Mouse (Mus musculus) forebrain, embryonic 12.5 days (tissue): ENCODE results near the gene Rsc1a1. TPM values are rescaled to one million over a fixed set of nuclear protein-coding genes. Genes with fewer than 3 reads are reported as not detected.
A peak's percentile ranks its signal among the peaks of the same experiment; 100 is the strongest.

ENCODE experiments used
- ATAC-seq: fragments of 200-750 bp; cut with Nextera tagmentation; 2 replicates; pipeline ENCODE4 v1.8.0; 2017; ENCODE audit warnings: moderate TSS enrichment; ENCODE audit not compliant: low FRiP score
- H3K27ac ChIP-seq: fragments of 300-500 bp; sonication (generic); 2 replicates; pipeline ENCODE4 v1.5.1; 2016; ENCODE audit warnings: mild to moderate bottlenecking
- H3K27me3 ChIP-seq: fragments of 300-500 bp; sonication (generic); 2 replicates; pipeline ENCODE4 v1.6.1; 2016; ENCODE audit warnings: mild to moderate bottlenecking
- H3K36me3 ChIP-seq: fragments of 300-500 bp; sonication (generic); replicated peaks from 2 replicates; pipeline ENCODE4 v1.6.1; 2016; ENCODE audit warnings: mild to moderate bottlenecking
- H3K4me1 ChIP-seq: fragments of 300-500 bp; sonication (generic); 2 replicates; pipeline ENCODE4 v1.6.1; 2016
- H3K4me2 ChIP-seq: fragments of 300-500 bp; sonication (generic); 2 replicates; pipeline ENCODE4 v1.6.1; 2016; ENCODE audit warnings: mild to moderate bottlenecking, moderate library complexity
- H3K4me3 ChIP-seq: fragments of 300-500 bp; sonication (generic); replicated peaks from 2 replicates; pipeline ENCODE4 v1.5.1; 2016; ENCODE audit warnings: mild to moderate bottlenecking
- H3K9ac ChIP-seq: fragments of 300-500 bp; sonication (generic); 2 replicates; pipeline ENCODE4 v1.6.1; 2016; ENCODE audit warnings: mild to moderate bottlenecking
- H3K9me3 ChIP-seq: fragments of 300-500 bp; sonication (generic); 2 replicates; pipeline ENCODE4 v1.6.1; 2016
- WGBS: fragments of 180-500 bp; shearing (Covaris S2); methylation state at CpG from one replicate; pipeline ENCODE4 v1.1.7; 2016; 5-methylcytosine and 5-hydroxymethylcytosine counted together
- polyA plus RNA-seq: library from polyadenylated mRNA; unstranded; fragments of >200 nt; fragmentation: Nextera tagmentation; extraction: Ambion mirVana; gene quantifications from 2 replicates; pipeline ENCODE4 v1.2.1, GENCODE M21; 2016

Rsc1a1 gene
- polyA plus RNA-seq, 1 experiment from 2014 or later, result 1.0 TPM

DNA sequence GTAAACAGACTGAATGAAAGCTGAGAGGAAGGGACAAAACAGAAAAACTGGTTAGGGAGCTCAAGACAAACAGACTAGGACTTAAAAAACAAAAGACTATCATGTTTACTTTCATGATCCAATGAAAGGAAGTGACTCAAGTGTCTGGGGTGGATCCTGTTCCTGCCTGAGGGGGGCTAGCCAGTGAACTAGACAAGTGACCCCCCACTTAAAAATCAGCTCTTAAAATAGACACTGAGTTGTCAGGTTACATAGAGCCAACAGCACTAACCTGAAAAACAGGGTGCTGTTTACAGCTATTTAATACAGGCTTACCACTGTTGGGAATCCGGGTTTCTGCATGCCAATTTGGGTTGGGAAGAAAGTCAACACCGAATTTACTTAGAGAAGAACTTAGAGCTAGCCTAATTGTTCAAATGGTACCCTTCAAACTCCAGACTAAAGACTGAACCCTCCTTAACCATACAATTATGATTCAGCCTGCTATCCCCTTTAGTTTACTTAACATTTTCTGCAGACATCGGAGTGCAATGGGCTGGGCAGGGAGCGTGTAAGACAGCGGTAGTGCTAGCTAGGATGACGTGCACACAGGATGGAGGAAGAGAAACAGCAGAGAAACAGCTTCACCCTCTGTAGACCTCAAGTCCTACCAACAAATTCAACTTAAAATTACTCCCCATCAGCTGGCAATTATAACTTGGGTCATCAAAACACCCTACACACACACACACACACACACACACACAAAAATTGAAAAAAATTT, 35.5 kb upstream of the Rsc1a1 start:
- peak overlapping the region; percentile 13; the same call in 1 of the 2 replicates for H3K4me2 ChIP-seq
- peaks cover 28% of the 10 kb centered on the region for H3K4me1 ChIP-seq
- H3K4me3 ChIP-seq, result no peak overlapping the region
- ATAC-seq, result no peak
- no peaks in the 10 kb centered on the region for H3K9me3 ChIP-seq
- no peak overlapping the region for H3K27ac ChIP-seq
- no peak overlapping the region for H3K9ac ChIP-seq
- WGBS, result 88% methylated on average over 6 of the region's 6 CpGs
- H3K27me3 ChIP-seq, result 0 out of 2 replicates have a peak, but pooled peaks cover 11% of the 10 kb centered on the region
- peaks cover 18% of the 10 kb centered on the region; the same call in 1 of the 2 replicates for H3K36me3 ChIP-seq

DNA sequence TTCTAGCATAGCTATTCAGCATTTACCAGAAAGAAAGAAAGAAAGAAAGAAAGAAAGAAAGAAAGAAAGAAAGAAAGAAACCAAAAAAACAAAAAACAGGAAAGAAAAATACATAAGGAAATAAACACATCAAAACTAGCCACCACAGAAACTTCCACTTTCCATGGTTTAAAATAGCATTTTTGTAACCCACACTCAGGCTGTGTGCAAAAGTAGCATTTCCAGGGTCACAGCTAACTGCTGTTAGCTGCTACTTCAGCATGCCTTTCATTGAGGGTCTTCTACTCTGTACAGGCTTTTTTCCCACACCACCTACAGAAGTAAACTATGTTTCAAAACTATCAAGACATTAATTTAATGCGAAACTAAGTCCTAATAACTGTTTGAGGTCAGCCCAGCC, 33.9 kb upstream of the Rsc1a1 start:
- Histone ChIP-seq H3K27ac (no peak overlapping the region), H3K9me3 (no peaks in the 10 kb centered on the region), H3K27me3 (no peaks in the 10 kb centered on the region), H3K4me2 (no peak overlapping the region), H3K4me3 (no peak overlapping the region), H3K36me3 (peaks cover 18% of the 10 kb centered on the region; the same call in 1 of the 2 replicates), H3K9ac (no peak overlapping the region), H3K4me1 (peaks cover 28% of the 10 kb centered on the region)
- 87% methylated on average over 1 of the region's 1 CpGs for WGBS
- ATAC-seq, result no peak

DNA sequence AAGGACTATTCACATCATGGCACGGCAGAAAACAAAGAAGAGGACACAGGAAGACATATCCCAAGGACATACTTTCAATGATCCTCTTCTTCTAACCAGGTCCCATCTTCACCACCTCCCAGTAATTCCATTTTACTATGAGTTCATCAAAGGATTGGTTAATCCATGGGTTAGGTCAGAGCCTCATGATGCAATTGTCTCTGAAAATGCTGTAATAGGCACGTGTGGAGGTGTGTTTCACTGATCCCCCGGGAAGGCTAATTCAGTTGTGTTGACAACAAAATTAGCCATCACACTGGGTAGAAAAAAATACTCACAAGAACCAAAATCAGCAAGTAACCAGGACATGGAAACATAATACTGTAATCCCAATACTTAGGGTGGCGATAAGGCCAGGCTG, 32.2 kb upstream of the Rsc1a1 start:
- no peak for ATAC-seq
- Histone ChIP-seq H3K4me3 (no peak overlapping the region), H3K36me3 (peaks cover 26% of the 10 kb centered on the region), H3K27ac (no peak overlapping the region), H3K4me1 (peaks cover 19% of the 10 kb centered on the region), H3K9ac (no peak overlapping the region), H3K4me2 (no peak overlapping the region), H3K9me3 (no peaks in the 10 kb centered on the region), H3K27me3 (no peaks in the 10 kb centered on the region)
- 86% methylated on average over 4 of the region's 4 CpGs for WGBS

DNA sequence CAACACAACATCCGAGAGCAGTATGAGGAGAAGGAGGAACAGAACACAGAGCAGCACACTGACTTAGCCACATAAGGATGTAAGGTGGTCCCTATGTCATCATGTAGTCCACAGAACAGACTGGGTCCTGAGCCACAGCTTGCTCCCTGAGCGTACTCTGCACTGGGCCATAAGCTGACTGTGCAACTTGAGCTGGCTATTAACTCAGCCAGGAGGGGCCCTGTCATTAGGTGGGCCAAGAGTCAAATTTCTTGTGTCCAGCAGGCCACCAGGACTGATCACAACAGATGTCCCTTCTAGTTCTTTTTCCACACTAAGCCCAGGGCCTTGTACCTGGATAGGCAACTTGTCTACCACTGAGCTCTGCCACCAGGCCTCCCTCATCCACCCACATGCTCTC, 29.6 kb upstream of the Rsc1a1 start:
- Histone ChIP-seq H3K27me3 (no peaks in the 10 kb centered on the region), H3K9ac (no peak overlapping the region), H3K9me3 (no peaks in the 10 kb centered on the region), H3K4me3 (no peak overlapping the region), H3K27ac (no peak overlapping the region), H3K36me3 (peaks cover 43% of the 10 kb centered on the region), H3K4me2 (no peak overlapping the region), H3K4me1 (no peaks in the 10 kb centered on the region)
- no peak for ATAC-seq
- WGBS, result 78% methylated on average over 2 of the region's 2 CpGs

DNA sequence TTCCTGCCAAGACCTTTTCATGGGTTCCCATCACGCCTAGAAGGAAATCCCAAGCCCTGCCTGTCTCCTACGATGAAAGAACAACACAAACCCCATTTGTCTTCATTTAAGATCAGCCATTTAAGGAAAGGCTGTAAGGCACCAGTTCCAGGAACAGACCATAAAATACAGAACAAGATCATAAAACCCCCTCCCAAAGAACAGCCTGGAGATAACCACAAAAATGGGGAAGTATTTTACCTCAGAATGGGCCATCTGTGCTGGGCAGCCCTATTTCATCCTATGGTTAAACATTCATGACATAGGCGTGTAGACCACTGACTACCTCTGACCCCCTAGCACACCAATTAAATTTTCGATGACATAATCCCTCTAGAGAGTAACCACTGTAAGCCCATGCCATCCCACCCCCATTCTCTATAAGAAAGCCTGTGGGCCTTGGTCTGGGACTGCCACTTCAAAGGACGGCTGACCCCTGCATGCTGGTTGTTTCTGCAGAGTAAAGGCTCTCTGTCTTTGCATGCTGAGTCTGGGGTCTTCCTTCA, 28.3 kb upstream of the Rsc1a1 start:
- Histone ChIP-seq H3K4me2 (no peak overlapping the region), H3K4me3 (no peak overlapping the region), H3K27me3 (no peaks in the 10 kb centered on the region), H3K4me1 (no peaks in the 10 kb centered on the region), H3K9me3 (no peaks in the 10 kb centered on the region), H3K27ac (no peak overlapping the region), H3K36me3 (peaks cover 54% of the 10 kb centered on the region), H3K9ac (no peak overlapping the region)
- ATAC-seq, result no peak
- WGBS, result 90% methylated on average over 5 of the region's 5 CpGs

DNA sequence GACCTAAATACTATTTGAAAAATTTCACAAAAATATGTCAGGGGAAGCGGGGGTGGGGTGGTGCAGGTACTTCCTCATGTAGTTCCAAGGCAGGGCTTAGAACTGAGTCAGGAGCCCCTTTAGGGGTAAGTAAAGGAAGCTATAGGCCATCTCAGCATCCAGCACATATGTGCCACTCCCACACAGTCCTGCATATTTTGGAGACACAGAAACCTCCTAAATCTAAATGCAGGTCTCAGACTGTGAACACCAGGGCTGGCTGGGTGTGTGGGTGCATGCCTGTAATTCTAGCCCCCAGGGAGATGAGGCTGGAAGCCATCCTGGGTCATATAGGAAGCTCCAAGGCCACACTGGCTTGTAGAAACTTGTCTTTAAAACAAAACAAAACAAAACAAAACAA, 25.9 kb upstream of the Rsc1a1 start:
- ATAC-seq, result no peak
- Histone ChIP-seq H3K9ac (no peak overlapping the region), H3K4me3 (no peak overlapping the region), H3K27ac (no peak overlapping the region), H3K27me3 (no peaks in the 10 kb centered on the region), H3K4me1 (no peaks in the 10 kb centered on the region), H3K9me3 (no peaks in the 10 kb centered on the region), H3K4me2 (no peak overlapping the region), H3K36me3 (peaks cover 68% of the 10 kb centered on the region)
- 95% methylated on average over 1 of the region's 1 CpGs for WGBS

DNA sequence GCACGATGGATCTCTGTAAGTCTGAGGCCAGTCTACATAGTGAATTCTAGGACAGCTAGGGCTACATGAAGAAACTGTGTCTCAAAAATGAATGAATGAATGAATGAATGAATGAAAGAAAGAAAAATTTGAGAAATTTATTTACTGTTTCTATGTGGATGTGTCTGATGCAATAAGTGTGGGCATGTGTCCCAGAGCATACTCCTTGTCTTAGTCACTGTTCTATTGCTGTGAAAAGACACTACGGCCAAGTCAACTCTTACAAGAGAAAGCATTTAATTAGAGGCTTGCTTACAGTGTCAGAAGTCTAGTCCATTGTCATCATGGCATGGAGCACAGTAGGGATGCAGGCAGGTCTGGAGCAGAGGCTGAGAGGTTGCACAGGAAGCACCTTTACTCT, 23.6 kb upstream of the Rsc1a1 start:
- Histone ChIP-seq H3K36me3 (peaks cover 91% of the 10 kb centered on the region), H3K27me3 (no peaks in the 10 kb centered on the region), H3K4me3 (no peak overlapping the region), H3K4me1 (no peaks in the 10 kb centered on the region), H3K27ac (no peak overlapping the region), H3K9me3 (no peaks in the 10 kb centered on the region), H3K9ac (no peak overlapping the region), H3K4me2 (no peak overlapping the region)
- 92% methylated on average over 2 of the region's 2 CpGs for WGBS
- no peak for ATAC-seq

DNA sequence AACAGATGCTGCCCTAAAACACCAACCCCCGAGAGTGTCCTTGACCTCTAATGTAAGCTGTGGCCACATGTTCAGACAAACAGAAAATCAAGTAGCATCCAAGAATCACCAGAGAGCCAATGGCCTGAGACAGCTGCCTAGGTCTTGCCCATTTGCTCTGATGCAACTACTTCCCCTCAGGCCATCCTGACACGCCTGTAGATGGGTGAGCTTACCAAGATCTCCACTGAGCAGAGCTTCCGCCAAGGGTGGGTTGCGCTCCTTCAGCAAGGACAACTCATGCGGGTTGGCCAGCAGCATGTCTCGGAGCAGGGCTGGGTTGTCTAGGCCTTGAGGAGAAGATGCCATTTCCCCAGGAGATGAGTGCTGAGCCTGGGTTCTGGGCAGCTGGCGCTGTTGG, 22.6 kb upstream of the Rsc1a1 start:
- no peaks in the 10 kb centered on the region for H3K4me1 ChIP-seq
- H3K9ac ChIP-seq, result no peak overlapping the region
- no peaks in the 10 kb centered on the region for H3K27me3 ChIP-seq
- H3K27ac ChIP-seq, result no peak overlapping the region
- peaks cover 96% of the 10 kb centered on the region for H3K36me3 ChIP-seq
- H3K4me3 ChIP-seq, result no peak overlapping the region
- no peaks in the 10 kb centered on the region for H3K9me3 ChIP-seq
- no peak for ATAC-seq
- 96% methylated on average over 7 of the region's 7 CpGs for WGBS
- H3K4me2 ChIP-seq, result no peak overlapping the region

DNA sequence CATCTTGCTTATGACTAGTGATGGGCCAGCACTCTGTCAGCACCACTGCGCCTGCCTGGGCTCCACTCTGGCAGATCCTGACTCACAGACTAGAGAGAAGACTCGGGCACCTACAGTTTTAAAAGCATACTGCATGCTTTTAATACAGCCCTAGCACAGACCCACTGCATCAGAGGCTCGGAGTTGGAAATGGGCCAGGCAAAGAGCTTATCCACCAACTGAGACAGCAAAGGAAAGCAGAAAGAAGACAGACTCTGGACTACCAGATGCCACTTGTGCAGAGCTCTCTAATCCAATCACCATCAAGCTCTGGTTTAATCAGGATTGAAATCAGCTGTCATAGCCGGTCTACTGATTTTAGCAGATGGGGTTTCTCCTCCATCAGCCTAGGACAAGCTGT, 19.9 kb upstream of the Rsc1a1 start:
- Histone ChIP-seq H3K4me3 (no peak overlapping the region), H3K4me2 (no peak overlapping the region), H3K36me3 (peaks cover 94% of the 10 kb centered on the region), H3K4me1 (no peaks in the 10 kb centered on the region), H3K27me3 (no peaks in the 10 kb centered on the region), H3K9ac (no peak overlapping the region), H3K27ac (no peak overlapping the region), H3K9me3 (no peaks in the 10 kb centered on the region)
- 91% methylated on average over 4 of the region's 4 CpGs for WGBS
- no peak for ATAC-seq

DNA sequence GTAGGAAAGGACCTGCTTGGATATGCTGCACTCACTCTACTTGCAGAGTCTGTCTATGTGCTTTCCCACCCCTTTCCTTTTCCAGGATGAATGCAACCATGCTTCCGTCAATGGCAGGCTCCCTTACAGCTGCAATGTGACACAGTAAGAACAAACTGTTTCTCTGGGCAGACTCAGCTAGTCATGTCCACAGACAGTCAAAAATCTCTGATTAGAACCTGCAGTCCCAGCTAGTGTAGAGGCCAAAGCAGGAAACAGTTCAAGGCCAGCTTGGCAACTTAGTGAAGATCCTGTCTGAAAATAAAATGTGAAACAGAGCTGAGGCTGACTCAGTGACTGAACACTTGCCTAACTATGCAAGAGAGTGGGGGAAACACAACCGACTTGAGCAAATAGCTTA, 19.2 kb upstream of the Rsc1a1 start:
- Histone ChIP-seq H3K4me2 (no peak overlapping the region), H3K27ac (no peak overlapping the region), H3K27me3 (no peaks in the 10 kb centered on the region), H3K36me3 (peaks cover 96% of the 10 kb centered on the region), H3K9me3 (no peaks in the 10 kb centered on the region), H3K9ac (no peak overlapping the region), H3K4me3 (no peak overlapping the region), H3K4me1 (no peaks in the 10 kb centered on the region)
- ATAC-seq, result no peak
- WGBS, result 89% methylated on average over 2 of the region's 2 CpGs

DNA sequence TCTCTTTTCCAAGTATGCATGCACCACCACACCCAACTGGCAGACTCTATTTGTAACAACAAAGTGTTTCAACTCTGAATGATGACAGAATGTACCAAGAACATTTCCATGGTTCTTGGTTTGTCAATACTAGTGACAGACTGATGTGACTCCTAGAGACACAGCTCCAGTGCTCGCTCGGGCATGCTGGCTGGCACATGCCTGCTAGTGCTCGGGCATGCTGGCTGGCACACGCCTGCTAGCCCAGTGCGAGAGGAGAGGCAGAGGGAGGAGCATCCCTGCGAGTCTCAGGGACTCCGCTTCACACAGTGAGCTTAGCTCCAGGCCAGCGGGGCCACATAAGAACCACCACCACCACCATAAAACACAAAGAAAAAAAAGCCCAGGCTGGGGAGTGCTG, 9.3 kb upstream of the Rsc1a1 start:
- H3K4me3 ChIP-seq, result no peak overlapping the region
- no peak overlapping the region for H3K9ac ChIP-seq
- no peaks in the 10 kb centered on the region for H3K4me1 ChIP-seq
- H3K9me3 ChIP-seq, result no peaks in the 10 kb centered on the region
- H3K27ac ChIP-seq, result no peak overlapping the region
- WGBS, result 91% methylated on average over 8 of the region's 8 CpGs
- ATAC-seq, result no peak
- peaks cover 87% of the 10 kb centered on the region for H3K36me3 ChIP-seq
- no peaks in the 10 kb centered on the region for H3K27me3 ChIP-seq
- H3K4me2 ChIP-seq, result no peak overlapping the region

DNA sequence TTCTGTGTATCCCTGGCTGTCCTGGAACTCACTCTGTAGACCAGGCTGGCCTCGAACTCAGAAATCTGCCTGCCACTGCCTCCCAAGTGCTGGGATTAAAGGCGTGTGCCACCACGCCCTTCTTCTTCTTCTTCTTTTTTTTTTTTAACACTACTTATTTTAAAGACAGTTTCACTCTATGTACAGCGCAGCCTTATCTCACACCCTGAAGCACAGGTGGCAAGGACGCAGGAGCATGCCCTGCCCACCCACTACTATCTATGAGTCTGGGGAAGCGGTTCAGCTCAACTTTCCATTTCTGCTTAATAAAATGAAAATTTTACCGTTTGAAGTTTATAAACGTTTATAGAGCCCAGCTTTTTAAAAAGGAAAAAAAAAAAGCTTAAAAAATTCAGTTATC, 3.1 kb upstream of the Rsc1a1 start:
- Histone ChIP-seq H3K4me2 (no peak overlapping the region), H3K4me3 (no peak overlapping the region), H3K4me1 (no peaks in the 10 kb centered on the region), H3K9ac (no peak overlapping the region), H3K27ac (no peak overlapping the region), H3K36me3 (peaks cover 66% of the 10 kb centered on the region), H3K27me3 (no peaks in the 10 kb centered on the region), H3K9me3 (no peaks in the 10 kb centered on the region)
- 96% methylated on average over 8 of the region's 8 CpGs for WGBS
- ATAC-seq, result no peak

DNA sequence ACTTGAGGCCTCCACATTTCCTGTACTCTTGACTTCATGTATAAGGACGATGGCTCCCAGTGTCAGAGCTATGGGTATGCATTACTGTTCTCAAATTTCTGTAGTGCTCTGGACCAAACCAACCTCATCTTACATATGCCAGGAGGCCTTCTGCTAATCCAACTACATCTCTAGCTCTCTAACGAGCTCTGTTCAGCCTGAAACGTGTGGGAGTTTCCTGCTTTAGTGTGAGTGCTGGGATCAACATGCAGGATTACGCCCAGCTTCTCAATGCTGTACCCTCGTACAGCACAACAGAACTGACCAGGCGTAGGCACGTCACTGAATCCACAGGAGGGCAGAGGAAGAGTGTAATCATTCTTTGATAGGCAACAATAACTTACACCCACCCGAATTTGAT, 1.1 kb upstream of the Rsc1a1 start:
- no peak for ATAC-seq
- Histone ChIP-seq H3K27ac (no peak overlapping the region), H3K4me2 (no peak overlapping the region), H3K4me1 (0 out of 2 replicates have a peak, but pooled peaks cover 5% of the 10 kb centered on the region), H3K4me3 (no peak overlapping the region), H3K9ac (no peak overlapping the region), H3K27me3 (no peaks in the 10 kb centered on the region), H3K9me3 (no peaks in the 10 kb centered on the region), H3K36me3 (peaks cover 50% of the 10 kb centered on the region)
- WGBS, result 69% methylated on average over 8 of the region's 8 CpGs
